Mouse (Mus musculus): ENCODE results near the gene Rpl32. TPM values are rescaled to one million over a fixed set of nuclear protein-coding genes. Genes with fewer than 3 reads are reported as not detected.
"Not testable (repeated sequence)": the region's sequence is repeated elsewhere in the genome, so short reads cannot be mapped to it uniquely, and the experiment has no call there.

Rpl32 gene
- total and polyA plus RNA-seq, 2 experiments from 2014 or later = 790 to 1,119 TPM

DNA sequence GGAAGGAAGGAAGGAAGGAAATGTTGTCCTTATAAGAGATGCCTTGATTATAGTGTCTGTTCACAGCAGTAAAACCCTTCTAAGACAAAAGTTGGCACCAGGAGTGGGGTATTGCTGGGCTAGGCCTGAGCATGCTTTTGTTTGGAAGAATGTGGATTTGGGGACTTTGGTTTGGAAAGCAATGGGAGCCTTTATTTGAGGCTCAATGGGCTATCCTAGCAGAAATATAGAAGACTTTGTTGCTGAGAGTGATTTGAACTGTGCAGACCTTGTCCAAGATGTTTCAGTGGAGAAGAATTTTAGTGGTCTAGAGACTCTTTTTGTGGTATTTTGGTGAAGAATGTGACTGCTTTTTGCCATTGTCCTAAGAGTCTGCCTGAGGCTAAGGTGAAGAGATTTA, 25.3 kb upstream of the Rpl32 start:
- TF ChIP-seq CTCF (IDR thresholded peaks at IDR 0.05; ENCODE audit: low read depth) = no peak
- Histone ChIP-seq H3K9me3 (ENCODE audit: low read length) (no peaks in the 10 kb centered on the region), H3K4me1 (ENCODE audit: insufficient read depth, low read length) (no peaks in the 10 kb centered on the region), H3K36me3 (ENCODE audit: insufficient read depth, low read length) (no peaks in the 10 kb centered on the region), H3K9ac (replicated peaks; ENCODE audit: low read length) (no peak overlapping the region), H3K4me2 (ENCODE audit: low read depth, low read length) (no peak overlapping the region), H3K4me3 (ENCODE audit: low read length) (no peak overlapping the region), H3K27me3 (ENCODE audit: insufficient read depth, low read length) (no peaks in the 10 kb centered on the region), H3K27ac (no peak overlapping the region)
- DNase-seq (ENCODE audit: low spot score) (no peak), ATAC-seq (no peak)

- no peak overlapping the region for H3K4me2 ChIP-seq (ENCODE audit: low read depth, low read length)
- H3K27me3 ChIP-seq (ENCODE audit: insufficient read depth, low read length) = no peaks in the 10 kb centered on the region
- no peak overlapping the region for H3K4me3 ChIP-seq (ENCODE audit: low read length)
- no peak for ATAC-seq
- DNase-seq (ENCODE audit: low spot score) = no peak
- H3K9ac ChIP-seq (replicated peaks; ENCODE audit: low read length) = no peak overlapping the region
- no peak overlapping the region for H3K27ac ChIP-seq
- H3K9me3 ChIP-seq (ENCODE audit: low read length) = no peaks in the 10 kb centered on the region
- no peak for TF ChIP-seq CTCF (IDR thresholded peaks at IDR 0.05; ENCODE audit: low read depth)
- no peaks in the 10 kb centered on the region for H3K4me1 ChIP-seq (ENCODE audit: insufficient read depth, low read length)
- 93% methylated on average over 2 of the region's 2 CpGs for WGBS
- H3K36me3 ChIP-seq (ENCODE audit: insufficient read depth, low read length) = no peaks in the 10 kb centered on the region
Measured at GRCm38 (mm10) chr6:115832152-115832850, 23.8 kb upstream of the Rpl32 start.

DNA sequence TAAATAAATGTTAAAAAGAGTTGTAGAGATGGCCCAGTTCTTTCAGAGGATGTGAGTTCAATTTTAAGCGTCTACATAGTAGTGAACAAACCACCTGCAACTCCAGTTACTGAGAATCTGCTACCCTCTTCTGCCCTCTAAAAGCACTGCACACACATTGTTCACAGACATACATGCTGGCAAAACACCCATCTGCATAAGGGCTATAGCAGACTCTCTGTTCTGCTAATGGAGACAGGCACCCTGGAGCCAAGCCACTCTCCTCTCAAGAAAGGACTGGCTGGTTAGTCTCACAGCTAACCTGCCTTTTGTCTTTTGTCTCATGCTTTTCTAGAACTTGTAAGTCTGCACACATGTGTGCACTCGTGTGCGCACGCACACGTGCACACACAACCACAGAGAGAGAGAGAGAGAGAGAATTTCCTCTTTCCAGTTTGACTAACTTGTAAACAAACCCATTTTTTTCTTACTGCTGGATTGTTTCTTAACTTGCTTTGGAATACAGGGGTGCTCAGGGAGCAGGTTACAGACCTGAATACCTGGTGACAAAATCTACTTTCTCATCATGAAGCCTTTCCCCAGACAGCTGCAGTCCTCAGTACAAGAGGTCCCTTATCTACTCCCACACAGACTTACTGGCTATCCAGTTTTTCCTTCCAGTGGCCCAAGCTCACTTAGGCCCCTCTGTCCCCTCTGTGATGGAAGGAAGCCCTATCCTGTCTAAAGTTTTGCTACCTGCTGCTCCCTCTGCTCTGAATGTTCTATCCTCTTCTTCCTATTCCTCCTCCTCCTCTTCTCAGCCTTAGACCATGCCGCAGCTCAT, 22.4 kb upstream of the Rpl32 start:
- no peak overlapping the region for H3K4me3 ChIP-seq (ENCODE audit: low read length)
- no peaks in the 10 kb centered on the region for H3K36me3 ChIP-seq (ENCODE audit: insufficient read depth, low read length)
- H3K9ac ChIP-seq (replicated peaks; ENCODE audit: low read length) = no peak overlapping the region
- no peaks in the 10 kb centered on the region for H3K9me3 ChIP-seq (ENCODE audit: low read length)
- no peak overlapping the region for H3K27ac ChIP-seq
- DNase-seq (ENCODE audit: low spot score) = no peak
- no peaks in the 10 kb centered on the region for H3K4me1 ChIP-seq (ENCODE audit: insufficient read depth, low read length)
- H3K27me3 ChIP-seq (ENCODE audit: insufficient read depth, low read length) = no peaks in the 10 kb centered on the region
- 89% methylated on average over 6 of the region's 6 CpGs for WGBS
- no peak overlapping the region for H3K4me2 ChIP-seq (ENCODE audit: low read depth, low read length)
- TF ChIP-seq CTCF (IDR thresholded peaks at IDR 0.05; ENCODE audit: low read depth) = no peak
- ATAC-seq = no peak

- not testable (repeated sequence) for H3K36me3 ChIP-seq (ENCODE audit: insufficient read depth, low read length); H3K4me3 ChIP-seq (ENCODE audit: low read length); H3K4me1 ChIP-seq (ENCODE audit: insufficient read depth, low read length); H3K27ac ChIP-seq; H3K9ac ChIP-seq (replicated peaks; ENCODE audit: low read length); H3K27me3 ChIP-seq (ENCODE audit: insufficient read depth, low read length); H3K9me3 ChIP-seq (ENCODE audit: low read length)
- peak overlapping the region; percentile 37 for H3K4me2 ChIP-seq (ENCODE audit: low read depth, low read length)
- ATAC-seq (peak; percentile 94), DNase-seq (ENCODE audit: low spot score) (peak; percentile 73)
- peak; percentile 70 for TF ChIP-seq CTCF (IDR thresholded peaks at IDR 0.05; ENCODE audit: low read depth)
- 2% methylated on average over 4 of the region's 11 CpGs for WGBS
Measured at GRCm38 (mm10) chr6:115823850-115824464, 15.4 kb upstream of the Rpl32 start.

DNA sequence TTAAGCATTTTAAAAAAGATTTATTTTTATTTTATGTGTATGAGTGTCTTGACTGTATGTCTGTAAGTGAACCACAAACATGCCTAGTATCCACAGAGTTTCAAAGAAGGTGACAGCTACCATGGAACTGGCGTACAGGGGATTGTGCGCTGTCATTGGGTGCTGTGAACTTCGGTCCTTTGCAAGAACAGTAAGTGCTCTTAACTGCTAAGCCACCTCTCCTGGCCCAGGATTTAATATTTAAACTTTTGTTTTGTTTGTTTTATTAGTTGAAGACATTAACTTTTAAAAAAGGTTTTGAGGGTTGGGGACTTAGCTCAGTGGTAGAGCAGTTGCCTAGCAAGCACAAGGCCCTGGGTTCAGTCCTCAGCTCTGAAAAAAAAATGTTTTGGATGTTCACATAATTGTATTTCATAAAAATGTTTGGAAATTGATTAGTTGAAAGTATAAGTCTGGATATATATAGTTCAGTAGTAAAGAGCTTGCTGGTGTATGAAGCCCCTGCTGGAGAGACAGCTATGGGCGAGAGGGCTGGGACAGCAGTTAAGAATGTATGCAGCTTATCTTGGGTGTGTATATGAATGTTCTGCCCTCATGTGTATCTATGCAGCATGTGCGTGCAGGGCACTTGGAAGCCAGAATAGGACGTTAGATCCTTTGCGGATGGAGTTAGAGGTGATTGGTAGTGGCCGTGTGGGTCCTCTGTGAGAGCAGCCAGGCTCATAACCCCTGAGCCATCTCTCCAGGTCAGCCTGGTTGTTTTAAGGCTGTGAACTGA, 12.9 kb upstream of the Rpl32 start:
- H3K4me3 ChIP-seq (ENCODE audit: low read length) = no peak overlapping the region
- DNase-seq (ENCODE audit: low spot score) (no peak), ATAC-seq (no peak)
- no peaks in the 10 kb centered on the region for H3K9me3 ChIP-seq (ENCODE audit: low read length)
- no peak overlapping the region for H3K27ac ChIP-seq
- H3K9ac ChIP-seq (replicated peaks; ENCODE audit: low read length) = no peak overlapping the region
- H3K4me2 ChIP-seq (ENCODE audit: low read depth, low read length) = no peak overlapping the region
- no peak for TF ChIP-seq CTCF (IDR thresholded peaks at IDR 0.05; ENCODE audit: low read depth)
- H3K27me3 ChIP-seq (ENCODE audit: insufficient read depth, low read length) = no peaks in the 10 kb centered on the region
- H3K36me3 ChIP-seq (ENCODE audit: insufficient read depth, low read length) = no peaks in the 10 kb centered on the region
- H3K4me1 ChIP-seq (ENCODE audit: insufficient read depth, low read length) = no peaks in the 10 kb centered on the region
- WGBS = 85% methylated on average over 8 of the region's 8 CpGs

DNA sequence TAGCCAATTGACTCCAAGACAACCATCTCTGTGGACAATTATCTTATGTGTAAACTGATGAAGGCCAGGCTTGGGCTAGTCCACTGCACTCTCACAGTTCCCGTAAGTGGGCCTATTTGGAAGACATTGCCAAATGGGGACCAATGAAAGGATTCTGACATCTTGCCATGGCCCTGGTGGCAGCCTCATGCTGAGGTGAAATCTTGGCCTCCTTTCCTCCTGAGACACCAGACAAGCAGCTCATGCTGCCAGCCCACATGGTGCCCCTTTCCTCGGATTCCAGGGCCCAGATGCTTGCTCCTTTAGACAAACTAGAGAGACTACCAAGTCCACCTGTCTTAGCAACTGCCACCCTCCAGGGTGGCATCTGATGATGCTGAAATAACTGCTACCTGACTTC, 9.6 kb upstream of the Rpl32 start:
- DNase-seq (ENCODE audit: low spot score) (no peak), ATAC-seq (no peak)
- no peak overlapping the region for H3K4me2 ChIP-seq (ENCODE audit: low read depth, low read length)
- no peak overlapping the region for H3K4me3 ChIP-seq (ENCODE audit: low read length)
- H3K27ac ChIP-seq = no peak overlapping the region
- no peaks in the 10 kb centered on the region for H3K9me3 ChIP-seq (ENCODE audit: low read length)
- WGBS = 53% methylated on average over 2 of the region's 2 CpGs
- H3K9ac ChIP-seq (replicated peaks; ENCODE audit: low read length) = no peak overlapping the region
- H3K36me3 ChIP-seq (ENCODE audit: insufficient read depth, low read length) = no peaks in the 10 kb centered on the region
- no peaks in the 10 kb centered on the region for H3K4me1 ChIP-seq (ENCODE audit: insufficient read depth, low read length)
- no peaks in the 10 kb centered on the region for H3K27me3 ChIP-seq (ENCODE audit: insufficient read depth, low read length)
- no peak for TF ChIP-seq CTCF (IDR thresholded peaks at IDR 0.05; ENCODE audit: low read depth)

Measured in hindbrain, postnatal 0 days (tissue).